Mouse (Mus musculus): Measurements from ENCODE around the gene Apoc1.

DNA sequence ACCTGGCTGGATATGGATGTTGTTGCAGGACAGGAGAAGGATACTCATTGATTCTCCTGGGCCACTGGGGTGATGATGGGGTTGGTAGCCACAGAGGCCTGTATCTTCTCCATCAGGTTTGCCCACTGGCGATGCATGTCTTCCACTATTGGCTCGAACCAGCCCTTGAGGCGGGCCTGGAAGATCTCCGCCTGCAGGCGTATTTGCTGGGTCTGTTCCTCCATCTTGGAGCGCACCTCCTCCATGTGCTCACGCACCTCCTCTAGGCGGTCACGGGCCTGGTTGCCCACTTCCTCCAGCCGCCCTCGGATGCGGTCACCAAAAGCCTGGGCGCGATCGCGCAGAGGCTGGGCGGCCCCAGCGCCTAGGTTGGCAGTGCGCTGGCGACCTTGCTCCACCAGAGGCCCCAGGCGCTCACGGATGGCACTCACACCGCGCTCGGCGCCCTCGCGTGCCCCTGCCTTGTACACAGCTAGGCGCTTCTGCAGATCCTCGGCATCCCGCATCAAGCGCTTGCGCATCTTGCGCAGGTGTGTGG is 3.9 kb upstream of the Apoc1 start:
- TF ChIP-seq POLR2A (IDR thresholded peaks at IDR 0.05; ENCODE audit: extremely low read depth, insufficient read depth, low read length) (no peak), CTCF (IDR thresholded peaks at IDR 0.05; ENCODE audit: low read depth, low read length) (no peak; the same call in 1 of the 2 replicates)
